Mouse (Mus musculus): Measurements from ENCODE around the gene Fkbp2.

Gene Fkbp2

GRCm38 (mm10) chr19:6937541-6938465 lies 42.5 kb downstream of the Fkbp2 start:
- no peak for DNase-seq

- DNase-seq: peak; percentile 61
Observed at GRCm38 (mm10) chr19:6936299-6936698, 44.0 kb downstream of the Fkbp2 start.

GRCm38 (mm10) chr19:6934195-6934977 lies 45.9 kb downstream of the Fkbp2 start, which contains the start of gene Kcnk4:
Gene Kcnk4 (minus strand): TSS chr19:6934515.
- DNase-seq: no peak

DNA sequence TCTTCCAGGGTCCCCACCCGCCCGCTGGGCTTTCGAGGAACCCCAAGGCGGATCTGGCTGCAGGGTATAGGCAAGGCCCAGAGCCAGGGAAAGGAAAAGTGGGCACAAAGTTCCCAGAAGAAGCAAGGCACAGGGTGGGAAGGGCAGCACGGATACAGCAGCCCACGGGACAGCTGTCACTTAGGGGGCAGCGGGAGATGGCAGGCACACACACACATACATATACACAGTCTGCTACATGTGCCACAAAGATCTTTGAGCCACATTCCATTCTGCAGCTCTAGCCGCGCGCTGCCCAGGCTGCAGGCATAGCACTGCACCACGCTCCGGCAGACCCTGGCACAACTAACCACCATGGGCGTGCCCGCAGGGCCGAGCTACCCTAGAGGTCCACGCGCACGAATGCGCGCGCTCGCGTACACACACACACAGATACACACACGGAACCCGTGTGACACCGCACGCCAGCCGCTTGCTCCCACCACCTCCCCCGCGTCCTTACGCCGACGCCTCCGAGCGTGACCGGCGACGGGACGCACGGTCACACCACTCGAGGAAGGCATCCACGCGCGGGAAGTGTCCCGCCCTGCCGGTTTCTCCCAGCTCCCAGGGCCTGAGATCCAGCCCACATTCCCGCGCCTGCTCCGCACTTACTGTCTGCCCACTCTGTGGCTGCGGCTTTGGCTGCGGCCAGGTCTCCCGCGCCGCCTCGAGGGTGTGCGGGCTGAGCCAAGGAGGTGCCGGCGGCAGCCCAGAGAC lies 46.7 kb downstream of the Fkbp2 start:
- no peak for DNase-seq

GRCm38 (mm10) chr19:6933102-6933435 lies 47.2 kb downstream of the Fkbp2 start:
- DNase-seq: no peak

DNA sequence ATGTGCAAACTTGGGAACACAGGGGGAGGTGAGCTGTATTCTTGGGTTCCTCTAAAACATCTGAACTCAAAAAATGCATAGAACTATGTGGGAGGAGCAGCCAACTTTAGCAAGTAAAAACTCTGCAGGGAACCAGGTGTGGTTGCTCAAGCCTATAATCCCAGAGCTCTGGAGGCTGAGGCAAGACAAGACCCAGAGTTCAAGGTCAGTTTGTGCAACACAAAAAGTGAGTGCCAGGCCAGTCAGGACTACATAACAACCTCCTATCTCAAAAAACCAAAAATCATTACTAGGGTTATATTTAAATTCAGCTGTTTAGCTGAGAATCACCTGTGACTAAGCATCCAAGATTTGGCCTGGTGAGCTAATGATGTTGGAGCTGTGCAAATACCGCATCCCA lies 48.3 kb downstream of the Fkbp2 start:
- DNase-seq: no peak

- DNase-seq: no peak
Observed at GRCm38 (mm10) chr19:6931002-6931401, 49.3 kb downstream of the Fkbp2 start.

GRCm38 (mm10) chr19:6928080-6928479 lies 52.2 kb downstream of the Fkbp2 start:
- DNase-seq: no peak

Data from thymus, postnatal 25 days (tissue).